Mouse (Mus musculus) liver, embryonic 12.5 days (tissue): ENCODE data around the gene Atp1b1. TPM values are rescaled to one million over a fixed set of nuclear protein-coding genes. Genes with fewer than 3 reads are reported as not detected.
A peak's percentile ranks its signal among the peaks of the same experiment; 100 is the strongest.

ENCODE experiments used
- ATAC-seq: fragments of 200-750 bp; cut with Nextera tagmentation; 2 replicates; pipeline ENCODE4 v1.8.0; 2017; ENCODE audit warnings: moderate number of reproducible peaks, mild to moderate bottlenecking, moderate library complexity
- H3K27ac ChIP-seq: fragments of 300-500 bp; sonication (generic); 2 replicates; pipeline ENCODE4 v1.5.1; 2016; ENCODE audit warnings: mild to moderate bottlenecking
- H3K27me3 ChIP-seq: fragments of 300-500 bp; sonication (generic); replicated peaks from 2 replicates; pipeline ENCODE4 v1.6.1; 2016; ENCODE audit warnings: mild to moderate bottlenecking, moderate library complexity
- H3K36me3 ChIP-seq: fragments of 300-500 bp; sonication (generic); 2 replicates; pipeline ENCODE4 v1.6.1; 2016; ENCODE audit warnings: mild to moderate bottlenecking, moderate library complexity
- H3K4me1 ChIP-seq: fragments of 300-500 bp; sonication (generic); 2 replicates; pipeline ENCODE4 v1.6.1; 2016
- H3K4me2 ChIP-seq: fragments of 300-500 bp; sonication (generic); 2 replicates; pipeline ENCODE4 v1.6.1; 2016; ENCODE audit warnings: mild to moderate bottlenecking, moderate library complexity
- H3K4me3 ChIP-seq: fragments of 300-500 bp; sonication (generic); 2 replicates; pipeline ENCODE4 v1.5.1; 2016; ENCODE audit warnings: mild to moderate bottlenecking, moderate library complexity
- H3K9ac ChIP-seq: fragments of 300-500 bp; sonication (generic); 2 replicates; pipeline ENCODE4 v1.6.1; 2016; ENCODE audit warnings: mild to moderate bottlenecking, moderate library complexity
- H3K9me3 ChIP-seq: fragments of 300-500 bp; sonication (generic); replicated peaks from 2 replicates; pipeline ENCODE4 v1.6.1; 2016; ENCODE audit warnings: mild to moderate bottlenecking, moderate library complexity
- WGBS: fragments of 180-500 bp; shearing (Covaris S2); methylation state at CpG from one replicate; pipeline ENCODE4 v1.1.7; 2016; ENCODE audit not compliant: insufficient replicate concordance; 5-methylcytosine and 5-hydroxymethylcytosine counted together
- polyA plus RNA-seq: library from polyadenylated mRNA; unstranded; fragments of >200 nt; fragmentation: Nextera tagmentation; extraction: Ambion mirVana; gene quantifications from 2 replicates; pipeline ENCODE4 v1.2.1, GENCODE M21; 2016

Gene Atp1b1
- polyA plus RNA-seq, 1 experiment from 2014 or later = 12.8 TPM

DNA sequence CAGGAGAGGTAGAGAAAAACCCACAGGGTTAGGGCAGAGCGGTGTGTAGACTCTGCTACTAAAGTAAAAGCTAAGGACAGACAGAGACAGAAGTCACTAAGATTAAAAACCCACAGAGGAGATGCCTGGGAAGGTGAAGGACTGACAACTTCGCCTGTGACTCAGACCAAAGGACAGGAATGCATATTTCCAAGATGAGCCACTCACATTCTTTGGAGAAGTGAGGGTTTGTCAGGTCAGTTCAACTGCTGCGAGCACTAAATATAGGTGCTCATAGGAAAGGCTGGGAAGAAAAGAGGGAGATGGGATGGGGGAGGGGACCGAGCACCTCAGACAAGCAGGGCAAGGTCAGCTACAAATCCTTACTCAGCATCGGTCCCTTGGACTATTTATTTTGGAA is 6.8 kb downstream of the Atp1b1 start:
- 69% methylated on average over 5 of the region's 5 CpGs for WGBS
- peaks cover 2% of the 10 kb centered on the region; the same call in 1 of the 2 replicates for H3K4me1 ChIP-seq

DNA sequence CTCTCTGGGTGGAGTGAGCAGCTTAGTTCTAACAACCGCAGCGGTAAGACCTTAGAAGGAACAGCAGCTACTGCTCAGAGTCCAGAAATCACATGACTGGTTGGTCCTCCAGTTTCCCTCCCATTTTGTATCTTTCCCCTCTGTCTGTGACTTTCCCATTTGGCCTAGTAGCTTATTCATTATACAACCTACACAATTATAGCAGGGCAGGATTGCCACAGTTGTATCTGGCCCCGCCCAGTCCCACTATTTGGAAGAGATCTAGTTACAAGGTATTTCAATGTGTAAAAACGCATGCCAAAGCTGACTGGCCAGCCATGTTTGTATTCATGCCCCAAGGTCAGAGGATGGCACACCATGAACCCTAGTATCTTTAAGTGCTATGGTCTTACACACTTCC is 7.5 kb downstream of the Atp1b1 start:
- Histone ChIP-seq H3K9ac (no peak overlapping the region), H3K4me1 (peaks cover 2% of the 10 kb centered on the region; the same call in 1 of the 2 replicates), H3K9me3 (no peaks in the 10 kb centered on the region), H3K4me3 (no peak overlapping the region), H3K36me3 (no peaks in the 10 kb centered on the region), H3K4me2 (no peak overlapping the region), H3K27ac (no peak overlapping the region), H3K27me3 (peaks cover 17% of the 10 kb centered on the region)
- no peak for ATAC-seq
- 70% methylated on average over 4 of the region's 4 CpGs for WGBS

More for the DNA sequence above, 6.8 kb downstream of the Atp1b1 start:
- H3K9ac ChIP-seq = no peak overlapping the region
- H3K4me3 ChIP-seq = no peak overlapping the region
- H3K36me3 ChIP-seq = no peaks in the 10 kb centered on the region
- H3K27ac ChIP-seq = no peak overlapping the region
- no peak overlapping the region for H3K4me2 ChIP-seq
- no peaks in the 10 kb centered on the region for H3K9me3 ChIP-seq
- no peak for ATAC-seq
- peaks cover 24% of the 10 kb centered on the region for H3K27me3 ChIP-seq

DNA sequence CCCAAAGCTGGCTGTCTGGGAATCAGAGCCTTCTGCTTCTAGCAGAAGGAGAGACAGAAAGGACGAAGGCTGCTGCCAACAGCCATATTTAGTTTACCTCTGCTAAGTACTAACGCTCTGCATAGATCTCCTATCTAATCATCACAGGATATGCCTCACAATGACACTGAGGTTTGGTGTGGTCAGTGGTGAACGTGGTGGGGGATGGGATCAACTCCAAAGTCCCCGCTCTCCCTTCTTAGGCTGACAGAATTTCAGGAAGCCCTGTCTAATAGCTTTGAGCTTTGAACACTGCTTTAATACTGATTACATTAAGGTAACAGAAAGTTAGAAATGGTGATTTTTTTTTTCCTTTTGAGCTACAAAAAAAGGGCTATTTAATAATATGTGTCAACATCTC is 7.9 kb downstream of the Atp1b1 start:
- H3K4me2 ChIP-seq = no peak overlapping the region
- no peak overlapping the region for H3K9ac ChIP-seq
- 24% methylated on average over 4 of the region's 4 CpGs for WGBS
- H3K4me3 ChIP-seq = no peak overlapping the region
- no peaks in the 10 kb centered on the region for H3K36me3 ChIP-seq
- no peaks in the 10 kb centered on the region for H3K9me3 ChIP-seq
- no peak overlapping the region for H3K27ac ChIP-seq
- H3K4me1 ChIP-seq = peaks cover 2% of the 10 kb centered on the region; the same call in 1 of the 2 replicates
- ATAC-seq = no peak
- peaks cover 15% of the 10 kb centered on the region for H3K27me3 ChIP-seq

DNA sequence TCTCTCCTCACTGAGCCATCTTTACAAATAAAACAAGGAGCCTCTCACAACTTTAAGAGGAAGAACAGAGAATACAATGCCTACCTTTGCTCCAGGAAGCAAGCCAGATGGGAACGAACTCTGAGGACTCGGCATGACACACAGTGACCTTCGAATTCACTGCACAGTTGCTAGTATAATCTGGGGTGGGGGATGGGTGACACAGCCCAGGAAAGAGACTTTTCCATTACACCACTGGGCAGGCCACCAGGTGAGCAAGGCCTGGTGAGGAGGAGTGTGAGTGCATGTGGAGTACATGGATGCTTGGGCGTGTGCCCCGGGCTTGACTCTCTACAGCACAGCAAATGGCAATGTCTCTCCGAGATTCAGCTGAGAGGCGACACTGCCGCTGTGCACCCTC is 8.5 kb downstream of the Atp1b1 start:
- no peak overlapping the region for H3K4me3 ChIP-seq
- H3K27me3 ChIP-seq = peaks cover 9% of the 10 kb centered on the region
- H3K9ac ChIP-seq = no peak overlapping the region
- WGBS = 74% methylated on average over 8 of the region's 8 CpGs
- no peak for ATAC-seq
- H3K9me3 ChIP-seq = no peaks in the 10 kb centered on the region
- no peaks in the 10 kb centered on the region for H3K36me3 ChIP-seq
- H3K4me2 ChIP-seq = no peak overlapping the region
- H3K4me1 ChIP-seq = peaks cover 2% of the 10 kb centered on the region; the same call in 1 of the 2 replicates
- no peak overlapping the region for H3K27ac ChIP-seq

DNA sequence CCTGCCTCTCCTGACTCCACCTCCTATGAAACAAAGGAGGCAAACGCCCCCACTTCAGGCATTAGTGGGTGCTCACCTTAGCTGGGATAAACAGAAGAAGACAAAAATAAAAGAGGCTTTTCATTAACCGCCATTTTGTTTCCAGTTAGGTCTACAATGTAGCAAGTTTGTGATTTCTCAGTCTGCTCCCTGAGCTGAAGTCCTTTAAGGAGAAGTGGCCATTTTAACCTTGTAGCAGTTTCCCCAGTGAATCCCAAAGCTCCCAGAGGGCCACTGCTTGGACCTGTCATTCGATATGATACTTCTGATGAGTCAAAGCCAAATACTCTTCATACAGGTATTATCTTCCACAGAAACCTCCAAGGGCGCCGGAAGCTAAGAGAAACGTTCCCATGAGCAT is 10.6 kb downstream of the Atp1b1 start:
- no peak overlapping the region for H3K4me3 ChIP-seq
- H3K4me1 ChIP-seq = no peaks in the 10 kb centered on the region
- H3K27me3 ChIP-seq = no peaks in the 10 kb centered on the region
- no peak overlapping the region for H3K4me2 ChIP-seq
- H3K9ac ChIP-seq = no peak overlapping the region
- H3K36me3 ChIP-seq = peaks cover 4% of the 10 kb centered on the region; the same call in 1 of the 2 replicates
- ATAC-seq = no peak
- no peaks in the 10 kb centered on the region for H3K9me3 ChIP-seq
- WGBS = 77% methylated on average over 6 of the region's 6 CpGs
- H3K27ac ChIP-seq = no peak overlapping the region

DNA sequence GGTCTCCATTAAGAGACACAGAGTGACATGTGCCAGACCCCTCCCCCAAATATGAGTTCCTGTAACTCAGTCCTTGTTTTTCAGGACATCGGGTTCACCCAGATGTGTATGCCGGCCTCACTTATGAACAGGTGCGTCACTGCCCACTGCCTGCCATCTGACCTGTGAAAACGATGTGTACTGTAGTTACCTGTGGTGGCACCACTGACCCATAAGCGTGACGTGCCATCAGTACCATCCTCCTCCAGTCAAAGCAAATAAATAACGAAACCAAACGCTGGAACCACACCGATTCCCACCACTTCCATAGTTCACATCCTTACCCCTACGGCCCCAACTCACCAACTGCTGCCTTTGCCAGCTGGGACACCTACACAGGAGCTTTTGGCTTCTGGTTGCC is 11.6 kb downstream of the Atp1b1 start:
- H3K4me1 ChIP-seq = peaks cover 7% of the 10 kb centered on the region
- H3K4me3 ChIP-seq = no peak overlapping the region
- no peaks in the 10 kb centered on the region for H3K27me3 ChIP-seq
- H3K27ac ChIP-seq = no peak overlapping the region
- no peak for ATAC-seq
- peaks cover 10% of the 10 kb centered on the region; the same call in 1 of the 2 replicates for H3K36me3 ChIP-seq
- H3K4me2 ChIP-seq = no peak overlapping the region
- H3K9me3 ChIP-seq = no peaks in the 10 kb centered on the region
- WGBS = 86% methylated on average over 10 of the region's 10 CpGs
- H3K9ac ChIP-seq = no peak overlapping the region

DNA sequence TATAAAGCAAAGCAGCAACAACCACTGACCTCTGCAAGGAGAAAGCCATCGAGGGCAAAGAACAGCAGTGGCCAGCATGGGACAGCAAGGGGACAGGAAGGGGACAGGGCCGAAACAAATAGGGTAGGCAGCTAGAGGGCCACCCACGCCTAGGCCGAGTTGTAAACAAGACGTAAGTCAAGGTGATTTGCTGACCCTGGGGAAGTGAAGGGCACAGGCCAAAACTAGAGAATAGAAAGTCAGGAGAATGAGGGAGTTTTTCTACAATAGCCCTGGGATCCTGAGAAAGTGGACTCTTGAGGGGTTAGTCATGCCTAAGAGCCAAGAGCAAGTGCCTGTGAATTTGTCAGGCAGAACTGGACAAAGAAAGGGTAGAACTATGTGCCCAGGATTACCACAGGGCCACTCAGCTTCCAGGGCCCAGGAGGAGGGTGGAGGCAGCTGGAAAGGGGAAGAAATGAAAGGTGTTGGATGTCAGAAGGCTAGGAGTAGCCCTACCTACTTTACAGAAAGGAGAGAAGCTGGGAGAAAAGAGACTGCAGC is 12.5 kb downstream of the Atp1b1 start:
- no peak overlapping the region for H3K4me2 ChIP-seq
- no peaks in the 10 kb centered on the region for H3K27me3 ChIP-seq
- H3K4me1 ChIP-seq = peaks cover 12% of the 10 kb centered on the region
- no peak for ATAC-seq
- 68% methylated on average over 5 of the region's 5 CpGs for WGBS
- peaks cover 10% of the 10 kb centered on the region; the same call in 1 of the 2 replicates for H3K36me3 ChIP-seq
- H3K27ac ChIP-seq = no peak overlapping the region
- no peak overlapping the region for H3K4me3 ChIP-seq
- no peaks in the 10 kb centered on the region for H3K9me3 ChIP-seq
- no peak overlapping the region for H3K9ac ChIP-seq

DNA sequence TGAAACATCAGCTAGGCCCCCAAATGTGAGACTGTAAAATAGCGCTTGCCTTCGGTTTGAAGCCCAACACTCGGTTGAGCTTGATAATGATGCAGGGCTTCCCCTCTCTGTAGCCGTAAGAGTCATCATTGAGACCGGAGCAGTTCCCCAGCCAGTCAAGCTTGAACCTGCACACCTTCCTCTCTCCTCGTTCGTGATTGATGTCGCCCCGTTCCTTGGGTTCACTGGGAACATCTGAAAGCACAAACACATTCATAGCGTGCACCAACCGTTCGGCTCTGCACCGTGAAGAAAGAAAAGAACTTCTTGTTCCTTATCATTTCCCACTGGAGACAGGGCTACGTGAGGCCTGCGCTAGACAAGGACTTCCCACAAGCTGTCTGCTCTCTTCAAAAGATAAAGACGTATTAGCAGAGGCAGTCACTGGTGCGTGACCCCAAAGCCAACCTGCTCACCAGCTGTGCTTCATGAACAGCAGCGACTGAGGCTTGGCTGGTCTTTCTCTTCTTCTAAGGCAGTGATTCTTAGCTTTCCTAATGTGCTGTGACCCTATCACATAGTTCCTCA is 16.7 kb downstream of the Atp1b1 start:
- ATAC-seq = peak; percentile 79
- WGBS = 37% methylated on average over 18 of the region's 18 CpGs
- no peaks in the 10 kb centered on the region for H3K9me3 ChIP-seq
- no peaks in the 10 kb centered on the region for H3K27me3 ChIP-seq
- H3K36me3 ChIP-seq = peaks cover 23% of the 10 kb centered on the region; the same call in 1 of the 2 replicates
- peaks cover 12% of the 10 kb centered on the region for H3K4me1 ChIP-seq
- H3K27ac ChIP-seq = no peak overlapping the region
- no peak overlapping the region for H3K4me3 ChIP-seq
- H3K9ac ChIP-seq = no peak overlapping the region
- H3K4me2 ChIP-seq = peak overlapping the region; percentile 42

DNA sequence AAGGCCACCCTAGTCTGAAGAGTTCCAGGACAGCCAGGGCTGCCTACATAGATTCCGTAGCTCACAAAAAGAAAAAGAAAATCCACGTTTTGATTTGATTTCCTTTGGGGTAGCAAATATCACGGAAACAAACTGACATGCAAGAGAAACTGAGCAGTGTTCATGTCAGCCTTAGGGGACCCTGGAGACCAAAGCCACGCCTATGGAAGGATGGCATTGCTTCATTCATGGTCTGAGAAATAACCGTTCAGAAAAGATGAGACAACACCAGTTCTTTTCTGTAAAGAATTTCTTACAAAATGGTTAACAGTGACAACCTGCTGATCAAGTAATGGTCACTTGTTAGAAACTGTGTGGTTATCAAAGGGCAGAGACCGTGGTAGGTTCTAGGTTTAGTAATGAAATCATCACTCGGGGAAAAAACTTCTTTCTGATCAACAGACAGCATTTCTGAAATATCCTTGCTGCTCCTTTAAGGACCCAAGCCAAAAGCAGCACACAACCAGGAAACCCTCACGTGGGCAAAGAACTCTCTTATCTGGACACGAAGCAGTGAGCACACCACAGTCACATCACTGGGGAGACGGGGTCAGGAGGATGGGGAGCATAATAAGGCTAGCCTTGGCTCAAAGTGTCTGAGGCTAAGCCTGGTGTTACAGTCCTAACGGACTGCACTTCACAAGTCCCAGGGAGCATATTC is 17.3 kb downstream of the Atp1b1 start:
- Histone ChIP-seq H3K4me3 (no peak overlapping the region), H3K9ac (no peak overlapping the region), H3K27me3 (no peaks in the 10 kb centered on the region), H3K9me3 (no peaks in the 10 kb centered on the region), H3K4me2 (peak overlapping the region; percentile 42), H3K4me1 (peaks cover 12% of the 10 kb centered on the region), H3K36me3 (peaks cover 23% of the 10 kb centered on the region; the same call in 1 of the 2 replicates), H3K27ac (no peak overlapping the region)
- WGBS = 43% methylated on average over 11 of the region's 11 CpGs
- peak; percentile 31 for ATAC-seq

DNA sequence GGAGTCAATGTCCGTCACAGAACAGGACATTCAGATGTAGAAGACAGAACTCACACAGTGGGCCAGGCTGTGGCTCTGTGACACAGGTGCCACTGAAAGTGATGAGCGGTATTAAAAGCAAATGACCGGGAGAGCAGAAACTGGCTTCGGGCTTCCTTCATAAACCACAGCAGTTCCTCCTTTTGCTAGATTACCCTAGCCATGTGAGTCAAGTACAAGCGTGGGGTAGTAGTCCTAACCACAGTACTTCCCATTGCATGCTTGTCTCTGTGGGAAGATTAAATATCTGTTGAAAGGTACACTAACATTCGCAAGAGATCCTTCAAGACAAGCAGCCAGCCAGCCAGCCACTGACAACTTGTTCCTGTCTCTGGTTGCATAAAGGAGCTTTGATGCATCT is 17.9 kb downstream of the Atp1b1 start:
- ATAC-seq = no peak
- Histone ChIP-seq H3K27me3 (no peaks in the 10 kb centered on the region), H3K9ac (no peak overlapping the region), H3K4me2 (no peak overlapping the region), H3K27ac (no peak overlapping the region), H3K4me1 (peaks cover 12% of the 10 kb centered on the region), H3K9me3 (no peaks in the 10 kb centered on the region), H3K36me3 (peaks cover 23% of the 10 kb centered on the region; the same call in 1 of the 2 replicates), H3K4me3 (no peak overlapping the region)
- WGBS = 30% methylated on average over 6 of the region's 6 CpGs

DNA sequence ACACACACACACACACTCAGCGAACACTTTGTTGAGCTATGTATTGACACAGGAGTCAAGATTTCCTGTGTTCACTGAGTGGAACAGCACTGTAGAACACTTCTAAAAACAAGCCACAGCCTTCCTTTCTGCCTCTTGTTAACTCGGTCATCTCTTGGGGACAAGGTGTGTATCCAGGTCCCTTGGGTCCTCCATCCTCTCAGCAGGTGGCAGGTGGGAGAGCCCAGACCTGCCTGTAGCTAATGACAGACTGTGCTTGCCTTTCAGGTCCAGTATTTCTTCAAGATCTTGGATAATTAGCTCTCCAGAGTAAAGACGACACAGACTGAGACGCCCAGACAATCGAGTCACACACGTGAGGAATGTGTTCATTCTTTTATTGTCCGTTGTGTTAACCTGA is 21.4 kb downstream of the Atp1b1 start:
- Histone ChIP-seq H3K27me3 (no peaks in the 10 kb centered on the region), H3K4me3 (no peak overlapping the region), H3K4me1 (peaks cover 8% of the 10 kb centered on the region), H3K9ac (no peak overlapping the region), H3K36me3 (peaks cover 16% of the 10 kb centered on the region; the same call in 1 of the 2 replicates), H3K27ac (no peak overlapping the region), H3K9me3 (no peaks in the 10 kb centered on the region), H3K4me2 (no peak overlapping the region)
- ATAC-seq = no peak
- WGBS = 72% methylated on average over 7 of the region's 7 CpGs

DNA sequence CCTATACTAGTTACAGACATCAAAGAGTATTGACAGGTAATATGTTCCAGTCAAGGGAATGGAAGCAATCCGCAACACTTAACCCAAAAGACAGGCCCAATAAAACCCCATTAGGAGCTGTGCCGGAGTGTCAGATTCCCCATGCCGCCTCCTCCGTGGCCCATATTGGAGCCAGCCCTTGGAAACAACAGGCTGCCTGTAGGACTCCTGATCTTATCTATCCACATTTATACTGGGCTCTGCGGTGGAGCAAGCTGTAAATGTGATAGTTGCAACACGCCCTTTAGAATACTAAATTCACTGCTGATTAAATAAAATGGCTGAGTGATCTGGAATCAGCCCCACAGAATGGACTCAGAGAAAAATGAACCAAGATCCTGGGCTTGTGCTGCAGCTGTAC is 24.1 kb downstream of the Atp1b1 start:
- no peak overlapping the region for H3K27ac ChIP-seq
- H3K9ac ChIP-seq = no peak overlapping the region
- H3K9me3 ChIP-seq = no peaks in the 10 kb centered on the region
- no peak for ATAC-seq
- H3K27me3 ChIP-seq = no peaks in the 10 kb centered on the region
- 0 out of 2 replicates have a peak, but pooled peaks cover 10% of the 10 kb centered on the region for H3K36me3 ChIP-seq
- H3K4me3 ChIP-seq = no peak overlapping the region
- no peak overlapping the region for H3K4me2 ChIP-seq
- H3K4me1 ChIP-seq = no peaks in the 10 kb centered on the region
- 81% methylated on average over 6 of the region's 6 CpGs for WGBS
